Mouse (Mus musculus) adrenal gland, postnatal 36 days (tissue): ENCODE data around the gene Srrt. TPM values are rescaled to one million over a fixed set of nuclear protein-coding genes. Genes with fewer than 3 reads are reported as not detected.
"Not testable (repeated sequence)": the region's sequence is repeated elsewhere in the genome, so short reads cannot be mapped to it uniquely, and the experiment has no call there.

Experiments
- DNase-seq, 2 experiments: peaks; one replicate each; pipeline ENCODE4 v3.0.0; 2021; ENCODE audit warnings: mixed read lengths in 1 of 2
- total RNA-seq, 2 experiments: library from RNA; stranded (reverse); gene quantifications; 2 replicates each; pipeline ENCODE4 v1.2.3; 2021

Gene Srrt
- total RNA-seq, 2 experiments from 2014 or later, result 103 to 167 TPM

- DNase-seq, result no peak
Measured at GRCm38 (mm10) chr5:137299240-137299639, 8.2 kb downstream of the Srrt start.

- DNase-seq, result no peak
Measured at GRCm38 (mm10) chr5:137297126-137297525, 10.3 kb downstream of the Srrt start.

GRCm38 (mm10) chr5:137295712-137296111, 11.8 kb downstream of the Srrt start:
- DNase-seq, result no peak

- DNase-seq, result no peak
Measured at GRCm38 (mm10) chr5:137295296-137295695, 12.2 kb downstream of the Srrt start.

GRCm38 (mm10) chr5:137294744-137295093, 12.8 kb downstream of the Srrt start:
- no peak for DNase-seq

GRCm38 (mm10) chr5:137293839-137294743, 13.4 kb downstream of the Srrt start, which contains the start of gene Ufsp1:
TSS of gene Ufsp1 (plus strand) at chr5:137294629.
- peak; percentile 97 to 98 for DNase-seq

GRCm38 (mm10) chr5:137293282-137293681, 14.2 kb downstream of the Srrt start:
- peak; percentile 90 to 94 for DNase-seq

GRCm38 (mm10) chr5:137291381-137291926, 16.0 kb downstream of the Srrt start:
- DNase-seq, result no peak

GRCm38 (mm10) chr5:137290677-137291076, 16.8 kb downstream of the Srrt start:
- DNase-seq, result peak; percentile 74 to 84

GRCm38 (mm10) chr5:137289591-137290365, 17.7 kb downstream of the Srrt start:
- DNase-seq, result no peak

- DNase-seq, result no peak
Measured at GRCm38 (mm10) chr5:137288999-137289470, 18.4 kb downstream of the Srrt start.

GRCm38 (mm10) chr5:137287953-137288743, 19.3 kb downstream of the Srrt start:
- DNase-seq, result peak in 1 of 2 experiments; percentile 38

GRCm38 (mm10) chr5:137287032-137287952, 20.2 kb downstream of the Srrt start, which contains the start of gene Ache:
TSS of gene Ache (plus strand) at chr5:137287519.
- DNase-seq, result peak in 1 of 2 experiments; percentile 22

GRCm38 (mm10) chr5:137286655-137287031, 20.8 kb downstream of the Srrt start:
- peak; percentile 87 to 90 for DNase-seq

- no peak for DNase-seq
Measured at GRCm38 (mm10) chr5:137285986-137286385, 21.5 kb downstream of the Srrt start.

GRCm38 (mm10) chr5:137285045-137285444, 22.4 kb downstream of the Srrt start:
- DNase-seq, result peak; percentile 40 to 48

GRCm38 (mm10) chr5:137284411-137284810, 23.1 kb downstream of the Srrt start:
- DNase-seq, result not testable (repeated sequence)

GRCm38 (mm10) chr5:137277360-137278342, 29.8 kb downstream of the Srrt start:
- DNase-seq, result peak; percentile 36 to 54
